Mouse (Mus musculus): ENCODE measurements around the gene Srsf12.

DNA sequence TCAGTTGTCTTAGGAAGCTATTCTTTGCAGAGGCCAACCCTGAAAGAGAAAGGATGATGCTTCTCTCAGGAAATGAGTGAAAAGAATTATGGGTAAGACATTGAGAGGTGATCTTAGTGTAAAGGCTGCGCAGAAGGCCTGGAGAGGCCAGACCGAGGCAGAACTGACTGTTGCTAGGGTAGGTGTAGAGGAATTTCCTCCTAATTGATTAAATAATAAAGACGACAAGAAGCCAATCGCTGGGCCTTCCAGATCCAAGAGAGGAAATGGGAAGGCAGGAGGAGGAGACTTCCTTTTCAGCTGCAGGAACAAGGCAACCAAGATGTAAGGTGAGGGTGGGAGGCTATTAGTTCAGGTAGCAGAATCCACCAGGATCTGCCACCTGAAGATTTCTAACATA is 45.9 kb downstream of the Srsf12 start:
- no peak for TF ChIP-seq POLR2A (IDR thresholded peaks at IDR 0.05; ENCODE audit: low read depth, low read length)
- TF ChIP-seq CTCF (IDR thresholded peaks at IDR 0.05; ENCODE audit: extremely low read depth, insufficient read length, insufficient replicate concordance, low read depth, low read length): no peak
